Mouse (Mus musculus) stomach, embryonic 15.5 days (tissue): ENCODE measurements at regions not wholly inside any gene's neighbourhood (a gene's known extent, or its start where the extent isn't known, plus 50 kb on each side); places are given as distances from the start of the nearest gene placed in this dataset.

ENCODE experiments used
- ATAC-seq: fragments of 200-750 bp; cut with Nextera tagmentation; 2 replicates; pipeline ENCODE4 v1.8.0; 2017; ENCODE audit warnings: low read depth, moderate number of reproducible peaks, moderate TSS enrichment; ENCODE audit not compliant: insufficient read depth, low FRiP score
- H3K27ac ChIP-seq: fragments of 300-500 bp; sonication (generic); 2 replicates; pipeline ENCODE4 v1.5.1; 2015; ENCODE audit warnings: mild to moderate bottlenecking, inconsistent platforms
- H3K27me3 ChIP-seq: fragments of 300-500 bp; sonication (generic); replicated peaks from 2 replicates; pipeline ENCODE4 v1.6.1; 2015; ENCODE audit warnings: inconsistent platforms
- H3K36me3 ChIP-seq: fragments of 300-500 bp; sonication (generic); 2 replicates; pipeline ENCODE4 v1.6.1; 2015; ENCODE audit warnings: inconsistent platforms
- H3K4me1 ChIP-seq: fragments of 300-500 bp; sonication (generic); 2 replicates; pipeline ENCODE4 v1.6.1; 2015; ENCODE audit warnings: inconsistent platforms
- H3K4me2 ChIP-seq: fragments of 300-500 bp; sonication (generic); 2 replicates; pipeline ENCODE4 v1.6.1; 2015; ENCODE audit warnings: mild to moderate bottlenecking, inconsistent platforms
- H3K4me3 ChIP-seq: fragments of 300-500 bp; sonication (generic); replicated peaks from 2 replicates; pipeline ENCODE4 v1.5.1; 2015; ENCODE audit warnings: inconsistent platforms
- H3K9ac ChIP-seq: fragments of 300-500 bp; sonication (generic); 2 replicates; pipeline ENCODE4 v1.6.1; 2015; ENCODE audit warnings: inconsistent platforms
- H3K9me3 ChIP-seq: fragments of 300-500 bp; sonication (generic); 2 replicates; pipeline ENCODE4 v1.6.1; 2016; ENCODE audit warnings: inconsistent platforms
- WGBS: fragments of 180-500 bp; shearing (Covaris S2); methylation state at CpG from one replicate; pipeline ENCODE4 v1.1.7; 2015; 5-methylcytosine and 5-hydroxymethylcytosine counted together

DNA sequence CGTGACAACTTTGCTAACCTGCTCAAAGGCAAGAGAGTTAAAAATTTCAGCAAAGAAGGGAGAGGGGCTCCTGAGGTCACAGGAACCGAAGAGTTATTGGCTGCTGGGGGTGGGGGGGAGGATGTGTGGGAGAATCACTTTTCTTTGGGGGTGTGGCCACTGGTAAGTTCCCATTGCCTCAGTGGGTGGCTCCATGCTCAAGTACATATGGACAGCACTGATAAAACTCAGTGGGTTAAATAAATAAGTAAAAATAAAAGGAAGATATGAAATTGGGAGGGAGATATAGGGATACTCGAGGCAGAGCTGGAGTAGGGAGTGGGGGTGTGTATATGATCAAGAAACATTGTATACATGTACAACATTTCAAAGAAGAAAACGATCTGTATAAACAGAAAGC is 61.2 kb upstream of the Tns3 start:
- no peak overlapping the region for H3K4me2 ChIP-seq
- H3K27ac ChIP-seq = no peak overlapping the region
- no peaks in the 10 kb centered on the region for H3K36me3 ChIP-seq
- no peaks in the 10 kb centered on the region for H3K27me3 ChIP-seq
- H3K9me3 ChIP-seq = no peaks in the 10 kb centered on the region
- no peak overlapping the region for H3K4me3 ChIP-seq
- WGBS = 44% methylated on average over 4 of the region's 4 CpGs
- no peak overlapping the region for H3K9ac ChIP-seq
- no peak for ATAC-seq
- H3K4me1 ChIP-seq = no peaks in the 10 kb centered on the region

DNA sequence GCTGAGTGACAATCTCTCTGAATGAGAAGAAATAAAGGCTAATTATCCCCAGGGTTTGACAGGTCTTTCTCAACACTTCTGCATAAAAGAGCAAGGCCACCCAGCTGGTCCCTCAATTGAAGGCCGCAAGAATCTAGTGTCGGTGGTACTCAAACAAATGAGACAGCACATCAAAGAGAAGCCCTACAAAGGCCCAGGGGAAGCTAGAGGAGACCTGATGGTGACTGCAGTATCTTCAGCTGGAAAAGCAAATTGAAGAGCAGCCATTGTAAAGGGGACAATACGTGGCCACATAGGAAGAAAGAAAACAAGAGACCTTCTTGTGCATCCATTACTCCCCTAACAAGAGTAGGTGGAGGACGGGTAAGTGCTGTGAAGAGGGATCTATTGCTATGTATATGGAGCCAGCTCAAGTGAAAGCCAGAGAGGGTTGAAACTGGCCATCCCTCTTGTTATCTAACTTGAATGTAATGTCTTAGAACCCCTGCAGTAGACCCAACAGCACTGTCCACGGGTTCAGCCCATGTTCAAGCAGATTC is 58.8 kb upstream of the Tns3 start:
- Histone ChIP-seq H3K4me1 (no peaks in the 10 kb centered on the region), H3K4me3 (no peak overlapping the region), H3K36me3 (no peaks in the 10 kb centered on the region), H3K9me3 (no peaks in the 10 kb centered on the region), H3K9ac (no peak overlapping the region), H3K27ac (no peak overlapping the region), H3K27me3 (no peaks in the 10 kb centered on the region), H3K4me2 (no peak overlapping the region)
- no peak for ATAC-seq
- 40% methylated on average over 5 of the region's 5 CpGs for WGBS

DNA sequence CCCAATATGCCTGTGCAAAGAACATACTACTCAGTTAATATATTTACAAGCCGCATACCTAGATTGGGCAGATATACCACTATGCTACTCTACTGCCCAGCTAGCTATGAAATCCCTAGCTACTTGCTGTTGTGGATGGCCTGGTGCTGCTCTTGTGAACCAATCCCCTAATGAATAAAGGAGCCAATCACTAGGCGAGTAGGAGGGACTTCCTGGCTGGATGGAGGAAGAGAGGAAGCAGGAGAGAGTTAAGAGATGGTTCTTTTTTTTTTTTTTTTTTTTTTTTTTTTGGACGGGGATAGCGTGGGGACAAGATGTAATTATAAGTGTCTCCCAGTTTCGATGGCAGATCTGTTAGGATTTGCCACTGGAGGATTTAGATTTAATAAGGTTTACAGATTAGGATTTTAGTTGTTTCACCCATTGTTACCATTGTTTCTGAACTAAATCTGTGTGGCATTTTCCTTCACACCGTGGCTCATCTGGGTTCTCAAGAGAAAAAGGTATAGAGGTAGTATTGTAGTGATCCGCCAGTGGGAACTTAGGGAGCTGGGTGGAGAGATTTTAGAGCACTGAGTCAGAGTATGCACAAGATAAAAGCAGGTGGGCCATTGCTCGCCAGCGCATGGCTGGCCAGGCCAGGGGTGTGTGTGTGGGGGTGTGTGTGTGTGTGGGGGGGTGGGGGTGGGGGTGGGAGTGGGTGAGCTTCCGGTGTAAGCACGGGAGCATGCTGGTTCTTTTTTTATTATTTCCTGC is 55.1 kb upstream of the Tns3 start:
- Histone ChIP-seq H3K9me3 (no peaks in the 10 kb centered on the region), H3K36me3 (no peaks in the 10 kb centered on the region), H3K27me3 (no peaks in the 10 kb centered on the region), H3K4me3 (no peak overlapping the region), H3K27ac (no peak overlapping the region), H3K4me2 (no peak overlapping the region), H3K9ac (no peak overlapping the region), H3K4me1 (peaks cover 8% of the 10 kb centered on the region; the same call in 1 of the 2 replicates)
- WGBS = 78% methylated on average over 11 of the region's 11 CpGs
- ATAC-seq = peak; percentile 56; the same call in 1 of the 2 replicates

DNA sequence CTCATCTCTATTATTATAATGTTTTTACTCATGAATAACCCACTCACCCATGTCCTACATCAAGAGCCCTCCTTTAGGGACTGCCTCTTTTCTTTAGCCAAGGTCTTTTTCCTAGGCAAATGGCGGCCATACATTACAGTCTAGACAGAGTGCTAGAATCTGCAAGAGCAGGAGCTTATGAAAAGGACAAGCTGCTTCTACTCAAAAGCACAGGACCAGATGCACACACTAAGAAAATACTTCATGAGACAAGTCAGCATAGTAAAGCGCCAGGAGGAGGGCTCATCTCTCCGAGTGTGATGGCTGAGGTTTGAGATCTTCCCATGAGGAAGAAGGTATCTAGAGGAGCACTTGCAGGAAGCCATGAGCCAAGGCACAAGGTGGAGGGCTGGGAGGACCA is 53.4 kb upstream of the Tns3 start:
- Histone ChIP-seq H3K27me3 (no peaks in the 10 kb centered on the region), H3K9me3 (no peaks in the 10 kb centered on the region), H3K27ac (no peak overlapping the region), H3K36me3 (no peaks in the 10 kb centered on the region), H3K4me3 (no peak overlapping the region), H3K4me2 (no peak overlapping the region), H3K9ac (no peak overlapping the region), H3K4me1 (peaks cover 8% of the 10 kb centered on the region; the same call in 1 of the 2 replicates)
- 78% methylated on average over 3 of the region's 3 CpGs for WGBS
- ATAC-seq = no peak

DNA sequence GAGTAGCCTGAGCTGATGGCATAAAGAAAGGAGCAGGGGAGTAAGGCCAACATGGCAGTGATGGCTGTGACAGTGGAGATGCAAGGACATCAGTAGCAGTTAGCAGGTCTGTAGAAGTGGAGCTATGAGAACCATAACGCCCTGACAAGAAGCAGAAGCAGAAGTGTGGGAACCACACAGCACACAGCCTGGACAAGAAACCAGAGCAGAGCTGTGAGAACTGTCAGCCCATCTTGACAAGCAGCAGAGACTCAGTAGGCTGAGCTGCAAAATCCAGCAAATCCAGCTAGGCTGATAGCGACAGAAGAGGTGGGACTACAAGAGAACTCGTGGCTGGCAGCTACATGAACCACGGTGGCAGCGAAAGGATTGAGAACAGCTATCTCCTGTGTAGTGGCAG is 52.5 kb upstream of the Tns3 start:
- Histone ChIP-seq H3K4me1 (peaks cover 8% of the 10 kb centered on the region; the same call in 1 of the 2 replicates), H3K36me3 (no peaks in the 10 kb centered on the region), H3K27ac (0 out of 2 replicates have a peak overlapping the region, but pooled peaks have one; percentile 11), H3K9ac (no peak overlapping the region), H3K9me3 (no peaks in the 10 kb centered on the region), H3K4me3 (no peak overlapping the region), H3K27me3 (no peaks in the 10 kb centered on the region), H3K4me2 (no peak overlapping the region)
- no peak for ATAC-seq
- WGBS = 51% methylated on average over 5 of the region's 5 CpGs

DNA sequence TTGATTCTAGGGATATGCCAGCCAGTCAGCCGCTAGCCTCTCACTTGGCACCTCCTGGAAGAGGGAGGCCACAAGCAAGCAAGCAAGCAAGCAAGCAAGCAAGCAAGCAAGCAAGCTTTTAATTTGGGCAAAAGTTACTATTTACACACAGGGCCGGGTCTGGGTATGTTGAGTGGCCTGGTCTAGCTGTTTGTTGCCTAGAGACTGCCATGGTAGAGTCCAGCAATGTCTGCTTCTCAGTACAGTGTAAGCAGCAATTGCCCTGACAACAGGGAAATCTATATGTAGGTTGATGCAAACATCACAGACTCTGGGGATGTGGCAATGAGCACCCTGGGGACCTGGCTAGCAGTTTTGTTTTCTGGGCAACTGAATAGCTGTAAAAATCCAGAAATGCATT is 51.4 kb upstream of the Tns3 start:
- Histone ChIP-seq H3K4me1 (peaks cover 8% of the 10 kb centered on the region; the same call in 1 of the 2 replicates), H3K9me3 (no peaks in the 10 kb centered on the region), H3K4me2 (no peak overlapping the region), H3K27me3 (no peaks in the 10 kb centered on the region), H3K27ac (no peak overlapping the region), H3K4me3 (no peak overlapping the region), H3K36me3 (no peaks in the 10 kb centered on the region), H3K9ac (no peak overlapping the region)
- no peak for ATAC-seq
- 60% methylated on average over 2 of the region's 2 CpGs for WGBS
